Comparison of ENCODE assay signal across 9 mouse cellular contexts in the genomic region with DNA sequence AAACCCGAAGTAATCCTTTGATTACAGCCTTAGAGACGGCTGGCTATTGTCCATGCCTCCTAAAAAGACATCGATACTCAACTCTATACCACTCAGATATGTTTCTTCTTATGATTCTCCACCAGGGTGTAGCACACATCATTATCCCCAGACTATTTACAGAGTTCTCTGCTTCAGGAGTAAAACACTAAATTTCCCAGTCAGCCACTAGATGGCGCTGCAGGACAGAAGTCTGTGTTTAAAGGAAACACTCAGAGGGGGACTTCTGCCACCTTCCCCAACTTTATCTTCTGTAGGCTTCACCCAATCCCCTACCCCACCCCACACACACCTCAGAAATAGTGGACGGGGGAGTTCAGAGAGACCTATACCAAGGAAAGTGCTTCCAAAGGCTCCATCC. TPM values are rescaled to one million over a fixed set of nuclear protein-coding genes. Genes with fewer than 3 reads are reported as not detected.
A peak's percentile ranks its signal among the peaks of the same experiment; 100 is the strongest.
DNase-seq lines count a peak whose midpoint lies in the region; ATAC-seq and TF ChIP-seq lines count a peak whose summit lies in the region.
"Had no signal": no experiment of that assay in that cellular context is flagged by ENCODE, and none has a peak within 500 bp of the region (broad histone marks: within the 10 kb centered on the region; RNA-seq: fewer than 3 reads in every experiment).

No protein-coding gene starts in this region.

- no peaks in the 10 kb centered on the region for H3K27me3 ChIP-seq in CH12.LX (replicated peaks)
- H3K27me3 ChIP-seq in liver, embryonic 14.5 days (ENCODE audit: control insufficient read depth, insufficient read depth, low read length), result peaks cover 6% of the 10 kb centered on the region
- H3K27me3 ChIP-seq in thymus, adult 2 months (ENCODE audit: control insufficient read depth, insufficient read depth, low read length), result no peaks in the 10 kb centered on the region; the same call in 1 of the 2 replicates

- TF ChIP-seq POLR2A in CH12.LX (IDR thresholded peaks at IDR 0.05; ENCODE audit: low read depth, low read length), result no peak
- TF ChIP-seq POLR2A in thymus, adult 2 months (IDR thresholded peaks at IDR 0.05; ENCODE audit: control insufficient read depth, extremely low read depth, insufficient read depth, low read length, poor library complexity), result no peak

- no peak overlapping the region for H3K27ac ChIP-seq in CH12.LX (ENCODE audit: insufficient read depth, low read depth)
- no peak overlapping the region for H3K27ac ChIP-seq in liver, embryonic 14.5 days
- H3K27ac ChIP-seq in thymus, adult 2 months (ENCODE audit: control insufficient read depth, insufficient read depth, low read length), result no peak overlapping the region
- H3K27ac ChIP-seq: heart, embryonic 15.5 days had no signal

- H3K9ac ChIP-seq in CH12.LX (ENCODE audit: insufficient read depth, low read depth), result no peak overlapping the region
- H3K9ac ChIP-seq in liver, embryonic 14.5 days (replicated peaks), result no peak overlapping the region
- H3K9ac ChIP-seq: heart, embryonic 15.5 days had no signal

- H3K4me3 ChIP-seq in CH12.LX (replicated peaks in 1 of 3; ENCODE audit: low read depth in 2 of 3, low read length in 2 of 3, poor library complexity in 1 of 3), result no peak overlapping the region
- no peak overlapping the region for H3K4me3 ChIP-seq in liver, embryonic 14.5 days (ENCODE audit: insufficient read depth in 1 of 2, low read depth in 2 of 2, low read length in 2 of 2)
- no peak overlapping the region for H3K4me3 ChIP-seq in thymus, adult 2 months (ENCODE audit: control insufficient read depth, insufficient read depth, low read length)
- H3K4me3 ChIP-seq: heart, embryonic 15.5 days had no signal

- H3K9me3 ChIP-seq in CH12.LX (replicated peaks; ENCODE audit: low read length), result no peaks in the 10 kb centered on the region
- H3K9me3 ChIP-seq in liver, embryonic 14.5 days (ENCODE audit: control insufficient read depth, low read length), result no peaks in the 10 kb centered on the region
- H3K9me3 ChIP-seq: heart, embryonic 15.5 days had no signal

- in situ Hi-C loops in CH12.LX (cut with MboI; ENCODE audit: low pct_ligation_motif_present, low pct_unique_long_range_greater_than_20kb, low sequenced_read_pairs), result loop anchor here (5.0 to 10.0 kb wide), 3 partner anchors 46 to 199 kb away; a partner anchor contains a TSS

- H3K79me2 ChIP-seq in CH12.LX (replicated peaks; ENCODE audit: control insufficient read depth, extremely low read depth, insufficient read depth, poor library complexity, severe bottlenecking), result no peaks in the 10 kb centered on the region

- H3K4me1 ChIP-seq in CH12.LX (ENCODE audit: control insufficient read depth in 1 of 2, insufficient read depth in 2 of 2), result peaks cover 5 to 22% of the 10 kb centered on the region in 2 experiments; a peak in 3 of 4 replicates
- H3K4me1 ChIP-seq in liver, embryonic 14.5 days (replicated peaks; ENCODE audit: control insufficient read depth in 2 of 2, insufficient read depth in 2 of 2, low read length in 1 of 2), result no peaks in the 10 kb centered on the region
- H3K4me1 ChIP-seq in thymus, adult 2 months (replicated peaks; ENCODE audit: control insufficient read depth, insufficient read depth, low read length), result no peaks in the 10 kb centered on the region

- no peak overlapping the region for H3K4me2 ChIP-seq in CH12.LX (ENCODE audit: insufficient read depth, low read depth, poor library complexity, severe bottlenecking)
- no peak overlapping the region for H3K4me2 ChIP-seq in liver, embryonic 14.5 days (ENCODE audit: low read depth)
- H3K4me2 ChIP-seq: heart, embryonic 15.5 days had no signal

- peak; percentile 99 for TF ChIP-seq RAD21 in CH12.LX (IDR thresholded peaks at IDR 0.05; ENCODE audit: low read depth, low read length)

- dilution Hi-C loops in CH12.LX (cut with MboI; ENCODE audit: extremely low pct_ligation_motif_present, extremely low pct_unique_long_range_greater_than_20kb, low sequenced_read_pairs), result no loop called here

- TF ChIP-seq CTCF in CH12.LX (conservative IDR thresholded peaks at IDR 0.05 in 1 of 2, IDR thresholded peaks at IDR 0.05 in 1 of 2; ENCODE audit: low read depth in 2 of 2, low read length in 2 of 2), result peak; percentile 78 to 97
- peak; percentile 80 for TF ChIP-seq CTCF in liver, embryonic 14.5 days (IDR thresholded peaks at IDR 0.05; ENCODE audit: low read depth)
- no peak for TF ChIP-seq CTCF in thymus, adult 2 months (IDR thresholded peaks at IDR 0.05; ENCODE audit: borderline replicate concordance, control insufficient read depth, extremely low read depth, insufficient read depth, low read length, poor library complexity)

- peak; percentile 90 for DNase-seq in CH12.LX (ENCODE audit: extremely low read depth)
- peak; percentile 89 for DNase-seq in adrenal gland, postnatal 10 days
- peak; percentile 80 for DNase-seq in embryo, embryonic 9.5 days (ENCODE audit: extremely low spot score)
- peak; percentile 85 for DNase-seq in heart, adult 8-10 months (ENCODE audit: low spot score)
- DNase-seq in kidney, postnatal 10 days, result peak; percentile 93
- peak; percentile 57 to 64 (median 57) for DNase-seq in liver, embryonic 14.5 days (ENCODE audit: low read depth in 3 of 3, low spot score in 3 of 3)
- peak; percentile 69 for DNase-seq in ovary, postnatal 36 days (ENCODE audit: low spot score)
- DNase-seq in thymus, adult 2 months, result peak; percentile 81

- TF ChIP-seq EP300 in CH12.LX (IDR thresholded peaks at IDR 0.05; ENCODE audit: low read length), result no peak
- TF ChIP-seq EP300 in liver, embryonic 14.5 days (IDR thresholded peaks at IDR 0.05; ENCODE audit: low read depth), result no peak

- ATAC-seq in liver, embryonic 14.5 days (ENCODE audit: insufficient read depth), result 0 out of 2 replicates have a peak, but pooled peaks have one; percentile 39

- WGBS in liver, embryonic 14.5 days (ENCODE audit: insufficient replicate concordance), result 13% methylated on average over 5 of the region's 5 CpGs
- WGBS in thymus, adult 2 months, result 20% methylated on average over 5 of the region's 5 CpGs

- peaks cover 0 to 6% of the 10 kb centered on the region in 2 experiments for H3K36me3 ChIP-seq in CH12.LX (replicated peaks in 1 of 2; ENCODE audit: control insufficient read depth in 1 of 2, insufficient read depth in 1 of 2, low read length in 1 of 2)
- no peaks in the 10 kb centered on the region for H3K36me3 ChIP-seq in liver, embryonic 14.5 days (replicated peaks; ENCODE audit: control insufficient read depth, insufficient read depth, low read depth)
- no peaks in the 10 kb centered on the region for H3K36me3 ChIP-seq in thymus, adult 2 months (ENCODE audit: control insufficient read depth, insufficient read depth, low read length)
- H3K36me3 ChIP-seq: heart, embryonic 15.5 days had no signal

TF ChIP-seq in CH12.LX, 34 proteins besides CTCF, POLR2A, EP300 and RAD21:
- TF ChIP-seq GABPA (IDR thresholded peaks at IDR 0.05; ENCODE audit: insufficient replicate concordance, low read depth, low read length) (no peak), ZC3H11A (IDR thresholded peaks at IDR 0.05; ENCODE audit: low read depth, low read length) (peak; percentile 68), UBTF (IDR thresholded peaks at IDR 0.05; ENCODE audit: low read depth, low read length) (no peak), RCOR1 (conservative IDR thresholded peaks at IDR 0.05; ENCODE audit: low read depth, low read length) (no peak), JUND (conservative IDR thresholded peaks at IDR 0.05; ENCODE audit: low read depth, low read length) (0 out of 2 replicates have a peak, but pooled peaks have one; percentile 15), SMC3 (IDR thresholded peaks at IDR 0.05; ENCODE audit: low read depth, low read length) (peak; percentile 84), ZKSCAN1 (IDR thresholded peaks at IDR 0.05; ENCODE audit: borderline replicate concordance, low read depth, low read length) (no peak), SIN3A (IDR thresholded peaks at IDR 0.05; ENCODE audit: low read length) (0 out of 2 replicates have a peak, but pooled peaks have one; percentile 40)

RNA-seq across cellular contexts. Expression of a gene that starts 6.8 kb away (rescaled TPM):
- total RNA-seq in CH12.LX (2012; rRNA removed) (0.55 and 0.89 TPM in 2 replicates), CH12.LX (2014; rRNA removed) (1.4 and 1.5 TPM in 2 replicates)
- 2.0 and 3.3 TPM in 2 replicates for polyA plus RNA-seq in CH12.LX (2012; ENCODE audit: insufficient read length, low read depth)
- 10 to 100 TPM; 39.7 to 40.9 TPM for total RNA-seq in adrenal gland, postnatal 10 days (2021)
- 10 to 100 TPM; 15.1 to 21.3 (median 19.2) TPM for total RNA-seq in heart, adult 8-10 months (2022)
- 0.74 and 0.80 TPM in 2 replicates for polyA plus RNA-seq in liver, embryonic 14.5 days (2012; rRNA removed)
- polyA plus RNA-seq in liver, embryonic 14.5 days (2014; fragmentation: Nextera tagmentation; extraction: Ambion mirVana), result 0.63 and 0.91 TPM in 2 replicates
- 35.7 and 36.3 TPM in 2 replicates for polyA plus RNA-seq in thymus, adult 2 months (2012; rRNA removed)

RNA-seq across cellular contexts. Expression of a gene that starts 10.7 kb away (rescaled TPM):
- total RNA-seq in CH12.LX (2012; rRNA removed) (not detected in 2 replicates), CH12.LX (2014; rRNA removed) (not detected in 2 replicates)
- polyA plus RNA-seq in CH12.LX (2012; ENCODE audit: insufficient read length, low read depth), result not detected in 2 replicates
- under 1 TPM in 1 of 2 experiments, not detected in 1; 0.45 TPM for total RNA-seq in adrenal gland, postnatal 10 days (2021)
- not detected for total RNA-seq in heart, adult 8-10 months (2022)
- polyA plus RNA-seq in liver, embryonic 14.5 days (2012; rRNA removed), result not detected in 2 replicates
- polyA plus RNA-seq in liver, embryonic 14.5 days (2014; fragmentation: Nextera tagmentation; extraction: Ambion mirVana), result not detected in 2 replicates
- polyA plus RNA-seq in thymus, adult 2 months (2012; rRNA removed), result not detected in 2 replicates
- polyA plus RNA-seq: heart, embryonic 15.5 days had no signal

RNA-seq across cellular contexts. Expression of a gene that starts 44.9 kb away (rescaled TPM):
- 139 and 151 TPM in 2 replicates for total RNA-seq in CH12.LX (2012; rRNA removed)
- total RNA-seq in CH12.LX (2014; rRNA removed), result 36.8 and 39.2 TPM in 2 replicates
- polyA plus RNA-seq in CH12.LX (2012; ENCODE audit: insufficient read length, low read depth), result 410 and 418 TPM in 2 replicates
- 100 to 1,000 TPM; 572 to 632 TPM for total RNA-seq in adrenal gland, postnatal 10 days (2021)
- total RNA-seq in heart, adult 8-10 months (2022), result 100 to 1,000 TPM; 570 to 700 (median 625) TPM
- polyA plus RNA-seq in liver, embryonic 14.5 days (2012; rRNA removed), result 29.1 and 94.0 TPM in 2 replicates
- 391 and 424 TPM in 2 replicates for polyA plus RNA-seq in liver, embryonic 14.5 days (2014; fragmentation: Nextera tagmentation; extraction: Ambion mirVana)
- 38.0 and 65.3 TPM in 2 replicates for polyA plus RNA-seq in thymus, adult 2 months (2012; rRNA removed)

Comparison
In these comparisons a context has a peak if more than half of its experiments do, and no peak if none do; other contexts are left out.
1. RNA of a gene that starts 6.8 kb away (total RNA-seq): 39.7 to 40.9 TPM in adrenal gland, postnatal 10 days and 15.1 to 21.3 TPM in heart, adult 8-10 months; 0.55 to 1.5 TPM in CH12.LX; every median in the first group is over 4 times any median in the second.
2. Peak in every context shown above with its lines, with median percentiles within 50 percentile points of each other: DNase-seq.